Mouse (Mus musculus) gastrocnemius, postnatal 14 days (tissue): Measurements from ENCODE around the gene Rps17. TPM values are rescaled to one million over a fixed set of nuclear protein-coding genes. Genes with fewer than 3 reads are reported as not detected.

Source experiments
- DNase-seq: peaks from one replicate; pipeline ENCODE4 v3.0.0; 2021; ENCODE audit warnings: mixed read lengths
- intact Hi-C: fragments of 180-260 bp; cut with DNase I; formaldehyde crosslinking; loops from one replicate; pipeline ENCODE4 v1.15.1; 2025; ENCODE audit warnings: low total_unique reads
- total RNA-seq, 2 experiments: library from RNA; stranded (reverse); gene quantifications; 2 replicates each; pipeline ENCODE4 v1.2.3; 2021

Rps17 gene
- total RNA-seq, 2 experiments from 2014 or later: 890 to 1,010 TPM

DNA sequence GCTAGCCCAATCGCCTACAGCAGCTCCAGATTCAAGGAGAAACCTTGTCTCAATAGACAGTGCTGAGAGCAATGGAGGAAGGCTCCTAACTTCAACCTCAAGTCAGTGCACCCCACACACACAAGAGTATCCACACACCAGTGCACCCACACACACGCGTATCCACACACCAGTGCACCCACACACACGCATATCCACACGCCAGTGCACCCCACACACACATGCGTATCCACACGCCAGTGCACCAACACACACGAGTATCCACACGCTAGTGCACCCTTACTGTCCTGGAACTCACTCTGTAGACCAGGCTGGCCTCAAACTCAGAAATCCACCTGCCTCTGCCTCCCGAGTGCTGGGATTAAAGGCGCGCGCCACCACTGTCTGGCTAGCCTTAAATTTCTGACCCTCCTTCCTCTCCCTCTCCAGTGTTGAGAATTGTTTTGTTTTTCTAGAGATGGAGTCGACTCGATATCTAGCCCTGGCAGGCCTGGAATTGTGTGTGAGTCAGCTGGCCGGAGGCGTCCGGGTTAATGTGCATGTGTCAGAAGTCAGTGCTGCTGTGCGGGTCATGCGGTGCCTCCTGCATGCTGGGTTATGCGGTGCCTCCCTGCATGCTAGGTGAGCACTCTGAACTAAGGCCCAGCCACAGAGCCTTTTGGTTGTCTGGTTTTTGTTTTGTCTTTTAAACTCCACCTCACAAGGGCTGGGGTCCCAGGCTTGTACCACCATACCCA lies 7.1 kb downstream of the Rps17 start:
- DNase-seq: no peak
- intact Hi-C loops: loop anchor here (5.0 to 10.0 kb wide), 2 partner anchors 131 to 453 kb away; no protein-coding TSS in a partner anchor

DNA sequence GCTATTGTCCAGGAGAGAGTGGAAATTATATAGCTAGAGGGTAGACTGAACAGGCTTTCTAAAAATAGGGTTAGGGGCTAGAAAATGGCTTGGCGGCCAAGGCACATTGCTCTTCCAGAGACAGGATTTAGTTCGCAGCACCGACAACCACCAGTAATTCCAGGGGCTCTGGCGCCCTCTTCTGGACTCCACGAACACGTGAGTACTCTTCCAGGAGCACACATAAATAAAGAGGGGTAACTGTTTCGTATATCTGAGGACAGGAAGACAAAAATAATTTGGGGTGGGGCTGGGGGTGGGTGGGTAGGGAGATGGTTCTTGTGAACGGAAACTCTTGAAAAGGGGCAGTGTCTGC lies 8.6 kb downstream of the Rps17 start:
- intact Hi-C loops: loop anchor here (5.0 to 10.0 kb wide), 2 partner anchors 129 to 452 kb away; no protein-coding TSS in a partner anchor

DNA sequence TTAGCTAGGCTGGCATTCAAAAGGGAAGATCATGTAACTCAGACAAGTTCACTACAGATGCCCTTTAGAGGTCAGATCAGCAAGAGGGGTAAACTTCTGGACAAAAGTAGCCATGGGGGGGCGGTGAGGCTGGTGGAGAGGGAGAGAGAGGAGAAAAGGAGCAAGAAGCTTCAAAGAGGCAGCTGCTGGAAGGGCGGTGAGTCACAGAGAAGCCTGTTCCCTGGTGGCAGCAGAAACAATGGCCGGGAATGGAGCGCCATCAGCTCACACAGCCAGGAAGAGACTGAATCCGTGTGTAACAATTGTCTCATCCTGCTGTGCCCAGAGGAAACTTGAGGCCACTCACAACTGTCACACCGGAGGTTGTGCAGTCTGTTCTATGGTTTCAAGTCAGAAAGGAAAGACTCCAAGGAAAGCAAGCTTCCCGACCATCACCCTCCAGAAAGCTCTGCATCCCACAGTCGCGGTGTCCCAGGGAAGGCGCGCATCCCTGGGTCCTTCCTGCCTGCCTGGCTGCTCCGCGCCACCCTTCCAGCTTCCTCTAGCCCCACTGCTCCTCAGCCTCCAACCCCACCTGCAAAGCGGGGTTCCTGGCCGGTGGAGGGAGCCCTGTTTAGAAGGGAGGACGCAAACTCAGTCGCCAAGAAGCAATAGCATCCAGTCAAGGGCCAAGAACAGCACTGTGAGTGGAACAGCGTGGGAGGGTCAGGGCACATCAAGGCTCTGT lies 9.2 kb downstream of the Rps17 start:
- intact Hi-C loops: loop anchor here (5.0 to 10.0 kb wide), 2 partner anchors 129 to 451 kb away; no protein-coding TSS in a partner anchor
- peak; percentile 43 for DNase-seq

More for the DNA sequence above, 8.6 kb downstream of the Rps17 start:
- peak; percentile 59 for DNase-seq

DNA sequence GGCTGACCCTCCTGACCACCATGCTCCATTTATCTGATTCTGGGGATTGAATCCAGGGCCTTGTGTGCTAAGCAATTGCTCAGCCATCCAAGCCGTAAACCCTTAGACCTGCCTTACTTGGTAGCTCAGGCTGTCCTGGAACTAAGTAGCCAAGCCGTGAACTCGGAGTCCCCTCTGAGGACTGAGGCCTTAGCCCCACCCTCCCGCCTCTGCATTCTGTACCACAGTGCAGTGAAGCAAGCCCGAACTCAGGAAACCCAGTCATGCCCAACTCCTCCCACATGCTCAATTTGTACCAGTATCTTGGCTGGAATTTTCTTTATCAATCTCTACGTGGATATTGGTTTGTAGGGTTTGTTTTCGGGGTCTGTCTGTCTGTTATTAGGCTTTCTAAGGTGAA lies 13.2 kb downstream of the Rps17 start:
- no peak for DNase-seq
- intact Hi-C loops: loop anchor here (2.0 to 10.0 kb wide), 2 partner anchors 163 to 447 kb away; no protein-coding TSS in a partner anchor

DNA sequence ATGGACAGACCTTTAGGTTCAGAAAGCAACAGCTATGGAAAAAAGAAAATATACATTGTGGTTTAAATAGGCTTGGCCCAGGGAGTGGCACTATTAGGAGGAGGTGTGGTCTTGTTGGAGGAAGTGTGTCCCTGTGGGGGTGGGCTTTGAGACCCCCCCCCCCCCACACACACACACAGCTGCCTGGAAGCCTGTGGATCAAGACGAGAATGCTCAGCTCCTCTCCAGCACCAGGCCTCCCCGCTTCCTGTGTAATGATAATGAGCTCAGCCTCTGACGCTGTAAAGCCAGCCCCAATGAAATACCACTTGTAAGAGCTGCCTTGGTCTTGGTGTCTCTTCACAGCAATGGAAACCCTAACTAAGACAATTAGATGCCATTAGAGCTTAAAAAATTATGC lies 14.3 kb downstream of the Rps17 start:
- intact Hi-C loops: loop anchor here (10.0 kb wide), 1 partner anchor 446 kb away; no protein-coding TSS in a partner anchor
- no peak for DNase-seq

DNA sequence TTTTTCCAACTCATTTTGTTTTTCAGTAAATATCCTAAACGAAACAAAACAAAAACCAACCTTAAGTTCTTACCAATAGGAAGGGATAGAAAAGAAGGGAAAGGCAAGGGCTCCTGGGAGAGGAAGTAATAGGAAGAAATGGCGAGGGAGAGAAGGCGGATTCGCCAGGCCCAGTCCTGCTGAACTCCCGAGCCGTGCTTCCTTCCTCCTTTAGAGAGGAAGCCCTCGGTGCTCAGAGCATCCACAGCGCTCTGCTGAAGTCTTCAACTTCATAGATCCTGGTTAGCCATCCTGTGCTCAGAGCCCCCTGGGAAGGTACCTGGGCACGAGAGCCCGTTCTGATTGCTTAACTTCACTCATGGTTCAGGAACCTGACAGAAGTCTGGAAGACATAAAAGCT lies 17.4 kb downstream of the Rps17 start:
- intact Hi-C loops: no loop called here
- DNase-seq: no peak

DNA sequence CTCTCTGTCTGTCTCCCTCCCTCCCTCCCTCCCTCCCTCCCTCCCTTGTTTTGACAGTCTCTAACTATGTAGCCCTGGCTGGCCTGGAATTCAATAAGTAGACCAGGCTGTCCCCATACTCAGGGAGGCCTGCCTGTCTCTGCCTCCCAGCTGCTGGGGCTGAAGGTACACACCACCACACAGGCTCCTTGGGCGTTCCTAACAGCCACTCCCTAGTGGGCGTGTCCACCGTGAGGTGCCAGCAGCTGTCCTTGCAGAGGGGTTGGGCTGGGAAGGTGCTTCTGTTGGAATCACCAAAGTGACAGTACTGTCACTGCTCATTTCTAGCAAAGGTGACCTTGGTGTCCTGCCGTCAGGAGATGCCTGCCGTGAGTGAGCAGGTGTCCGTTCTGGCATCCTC lies 18.2 kb downstream of the Rps17 start:
- intact Hi-C loops: no loop called here
- DNase-seq: no peak

DNA sequence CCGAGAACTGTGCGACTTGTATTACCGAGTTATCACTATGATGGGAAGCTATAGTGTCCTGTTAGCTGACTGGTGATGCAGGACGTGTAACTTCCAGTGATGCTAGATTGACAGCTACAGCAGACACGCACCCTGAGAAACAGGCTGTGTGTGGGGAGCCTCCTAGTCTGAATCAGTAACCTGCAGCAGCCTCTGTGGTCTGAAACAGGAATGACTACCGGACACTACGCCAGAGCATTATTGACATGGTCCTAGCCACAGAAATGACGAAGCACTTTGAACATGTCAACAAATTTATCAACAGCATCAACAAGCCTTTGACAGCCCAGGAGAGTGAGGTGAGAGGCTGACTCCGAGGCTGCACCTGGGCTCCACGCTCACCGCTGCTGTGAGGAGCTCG lies 19.0 kb downstream of the Rps17 start:
- DNase-seq: no peak
- intact Hi-C loops: no loop called here

DNA sequence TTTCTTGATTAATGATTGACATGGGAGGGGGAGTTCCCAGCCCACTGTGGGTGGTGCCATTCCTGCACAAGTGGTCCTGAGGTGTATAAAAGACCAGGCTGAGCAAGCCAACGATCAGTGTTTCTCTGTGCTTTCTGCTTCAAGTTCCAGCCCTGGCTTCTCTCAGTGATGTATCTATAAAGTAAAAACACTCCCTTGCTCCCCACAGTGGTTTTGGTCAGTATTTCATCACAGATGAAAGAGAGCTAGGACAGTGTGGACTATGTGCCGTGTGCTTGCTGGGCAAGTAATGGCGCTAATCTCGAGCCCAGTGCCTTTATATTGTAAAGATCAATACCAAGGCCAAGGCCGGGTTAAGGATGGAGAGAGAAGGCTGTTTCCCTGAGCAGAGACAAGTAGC lies 23.3 kb downstream of the Rps17 start:
- intact Hi-C loops: no loop called here
- no peak for DNase-seq

DNA sequence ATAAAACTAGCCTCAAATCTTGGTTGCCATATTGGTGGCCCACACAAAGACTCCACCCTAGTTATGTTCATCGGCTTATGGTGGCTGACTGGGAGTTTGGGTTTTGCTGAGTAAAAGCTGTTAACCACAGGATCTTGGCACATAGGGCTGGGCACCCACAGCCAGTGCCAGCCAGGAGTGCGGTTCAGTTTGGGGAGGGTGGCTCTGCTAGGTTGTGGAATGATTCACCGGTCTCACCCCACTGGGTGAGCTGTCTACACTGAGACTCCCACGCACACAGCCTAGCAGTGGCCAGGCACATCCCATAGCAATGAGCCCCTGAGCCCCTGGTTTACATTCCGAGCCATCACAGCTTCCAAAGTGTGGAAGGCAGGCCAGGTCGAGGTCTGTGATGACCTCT lies 25.3 kb downstream of the Rps17 start:
- DNase-seq: no peak
- intact Hi-C loops: no loop called here

DNA sequence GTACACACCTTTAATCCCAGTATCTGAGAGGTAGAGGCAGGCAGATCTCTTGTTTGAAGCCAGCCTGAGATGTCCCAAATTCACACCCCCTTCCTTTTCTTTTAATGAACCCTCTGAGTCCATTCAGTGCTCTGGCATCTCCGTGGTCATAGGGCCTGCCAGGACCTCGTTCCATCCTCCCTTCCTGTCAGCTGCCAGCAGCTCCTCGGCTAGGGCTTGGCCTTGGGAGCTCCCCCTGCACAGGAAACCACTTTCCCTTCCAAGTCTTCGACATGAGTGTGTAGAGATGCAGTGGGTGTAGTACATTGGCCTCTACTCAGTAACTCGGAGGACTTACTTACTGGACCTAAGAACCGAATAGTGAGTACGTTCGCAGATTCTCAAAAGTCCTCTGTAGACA lies 29.5 kb downstream of the Rps17 start:
- DNase-seq: no peak
- intact Hi-C loops: no loop called here

DNA sequence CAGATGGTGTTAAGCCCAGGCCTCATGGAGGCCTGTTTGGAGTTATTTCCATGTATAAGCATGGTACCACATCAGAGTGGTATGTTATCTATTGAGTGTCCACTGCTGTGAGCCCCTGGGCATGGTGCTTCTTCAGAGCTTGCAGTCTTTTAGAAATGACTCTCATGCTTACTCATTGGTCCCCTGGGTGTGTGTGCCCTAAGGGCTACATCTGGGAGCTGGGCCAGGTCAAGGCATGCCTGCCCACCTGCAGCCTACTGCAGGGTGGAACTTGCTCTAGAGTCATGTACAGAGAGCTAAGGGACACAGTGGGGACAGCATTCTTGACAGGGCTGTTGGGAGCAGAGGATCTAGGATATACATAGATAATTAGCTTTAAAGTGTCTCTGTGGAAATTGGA lies 33.5 kb downstream of the Rps17 start:
- intact Hi-C loops: no loop called here
- no peak for DNase-seq

DNA sequence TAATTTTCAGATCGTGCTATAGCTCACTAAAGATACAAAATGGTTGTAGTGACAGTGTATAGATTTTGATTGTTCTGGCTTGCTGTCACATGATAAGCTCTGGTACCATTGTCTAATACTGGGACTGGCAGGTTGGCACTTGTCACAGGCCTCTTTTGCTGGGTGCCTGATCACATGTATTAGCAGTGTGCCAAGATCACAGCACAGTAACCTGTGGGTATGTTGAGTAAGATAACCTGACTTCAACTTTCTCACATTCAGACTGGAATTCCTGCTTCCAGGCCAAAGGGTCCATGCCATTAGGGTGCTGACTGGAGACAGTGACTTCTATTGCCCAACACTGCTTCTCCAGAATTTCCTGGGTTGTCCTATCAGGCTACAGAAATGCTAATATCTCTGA lies 33.9 kb downstream of the Rps17 start:
- DNase-seq: no peak
- intact Hi-C loops: no loop called here

DNA sequence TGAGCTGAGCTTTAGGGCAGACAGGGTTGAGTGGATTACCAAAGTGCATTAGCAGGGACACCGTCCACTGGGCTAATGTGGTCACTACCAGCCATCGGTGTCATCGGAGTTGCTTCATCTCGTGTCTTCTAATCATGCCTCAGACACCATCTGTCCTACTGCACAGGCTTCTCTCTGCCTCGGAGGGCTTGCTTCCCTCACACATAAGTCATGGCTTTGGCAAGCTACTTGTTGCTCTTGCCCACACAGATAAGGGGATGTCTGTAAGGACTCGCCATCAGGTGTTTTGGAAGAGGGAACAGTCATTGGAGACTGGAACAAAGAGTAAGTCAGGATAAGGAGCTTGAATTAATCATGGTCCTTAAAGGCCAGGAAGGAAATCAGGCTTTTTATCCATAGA lies 35.8 kb downstream of the Rps17 start:
- intact Hi-C loops: loop anchor here (5.0 kb wide), 1 partner anchor 97 kb away; the partner anchor contains the start of gene Pde8a
- DNase-seq: no peak

DNA sequence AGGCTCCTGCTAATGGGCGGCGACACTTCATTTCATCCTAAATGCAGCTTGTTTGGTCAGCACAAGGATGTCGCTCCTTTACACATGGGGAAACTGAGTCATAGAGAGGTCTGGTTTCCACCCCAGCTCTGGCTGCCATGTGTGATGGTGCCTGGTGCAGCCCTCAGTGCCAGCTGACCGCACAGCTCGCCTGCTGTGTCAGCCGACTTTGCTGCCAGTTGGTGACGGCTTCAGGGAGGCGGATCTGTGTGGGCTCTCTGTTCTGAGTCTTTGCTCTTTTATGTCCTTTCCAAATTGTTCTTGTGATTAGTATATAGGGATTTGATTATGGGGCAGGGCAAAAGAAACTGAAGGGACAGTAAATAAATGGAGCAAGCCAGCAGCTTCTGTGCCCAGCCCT lies 37.3 kb downstream of the Rps17 start:
- intact Hi-C loops: loop anchor here (5.0 kb wide), 1 partner anchor 95 kb away; the partner anchor contains the start of gene Pde8a
- no peak for DNase-seq

DNA sequence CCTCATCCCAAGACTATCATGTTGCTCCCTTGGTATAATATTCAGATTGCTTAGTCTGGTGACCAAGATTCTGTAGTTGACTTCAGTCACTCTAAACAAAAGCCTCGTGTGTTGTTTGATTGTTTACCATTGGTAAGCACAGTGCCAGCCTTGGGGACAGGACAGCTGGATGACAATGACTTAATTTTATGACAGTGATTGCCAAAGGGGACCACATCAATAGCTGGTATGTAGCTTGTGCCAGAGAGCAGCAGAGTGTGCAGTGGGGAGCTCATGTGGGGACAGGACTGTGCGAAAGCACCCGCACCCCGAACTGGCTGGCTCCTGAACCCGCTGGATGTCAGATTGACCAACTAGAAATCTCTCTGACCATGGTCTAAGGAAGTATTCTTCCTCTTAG lies 40.4 kb downstream of the Rps17 start:
- intact Hi-C loops: loop anchor here (5.0 kb wide), 2 partner anchors 42 to 92 kb away; partner anchors contain the start of gene Pde8a
- DNase-seq: no peak

DNA sequence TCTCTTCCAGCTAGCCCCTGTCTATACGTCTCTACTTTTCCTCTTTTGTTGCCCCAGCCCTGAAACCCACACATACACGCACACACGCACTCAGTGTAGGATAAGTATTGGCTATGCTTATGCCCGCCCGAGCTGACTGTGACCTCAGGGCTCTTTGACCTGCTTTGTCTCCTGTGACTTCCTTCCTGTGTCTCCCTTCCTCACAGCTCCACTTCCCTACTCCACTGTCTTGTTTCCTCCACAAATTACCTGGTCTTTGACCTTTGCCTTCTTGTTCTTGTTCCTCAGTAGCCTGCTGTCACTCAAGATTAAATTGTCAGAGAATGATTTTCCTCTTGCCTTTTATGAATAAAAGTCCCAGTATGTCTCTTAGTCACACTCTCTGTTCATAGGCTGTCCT lies 41.0 kb downstream of the Rps17 start:
- DNase-seq: no peak
- intact Hi-C loops: loop anchor here (5.0 kb wide), 1 partner anchor 42 kb away; no protein-coding TSS in a partner anchor

DNA sequence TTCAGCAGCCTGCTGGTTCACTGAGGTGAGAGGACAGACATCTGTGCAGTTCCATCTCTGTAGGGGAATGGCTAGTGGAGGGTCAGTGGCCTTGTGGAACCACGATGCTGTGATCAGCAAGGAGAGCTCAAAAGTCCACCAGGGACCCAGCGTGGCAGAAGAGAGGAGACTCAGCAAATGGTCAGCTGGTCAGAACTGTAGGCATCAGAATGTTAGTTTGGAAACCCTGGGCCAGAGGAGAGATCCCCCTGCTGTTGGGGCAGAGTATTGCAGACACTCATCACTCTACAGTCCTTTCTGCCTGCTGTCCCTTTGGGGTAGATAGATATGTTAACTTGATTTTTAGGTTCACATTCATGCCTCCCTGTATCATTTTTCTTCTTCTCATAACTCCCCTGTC lies 41.4 kb downstream of the Rps17 start:
- no peak for DNase-seq
- intact Hi-C loops: loop anchor here (5.0 kb wide), 1 partner anchor 41 kb away; no protein-coding TSS in a partner anchor

DNA sequence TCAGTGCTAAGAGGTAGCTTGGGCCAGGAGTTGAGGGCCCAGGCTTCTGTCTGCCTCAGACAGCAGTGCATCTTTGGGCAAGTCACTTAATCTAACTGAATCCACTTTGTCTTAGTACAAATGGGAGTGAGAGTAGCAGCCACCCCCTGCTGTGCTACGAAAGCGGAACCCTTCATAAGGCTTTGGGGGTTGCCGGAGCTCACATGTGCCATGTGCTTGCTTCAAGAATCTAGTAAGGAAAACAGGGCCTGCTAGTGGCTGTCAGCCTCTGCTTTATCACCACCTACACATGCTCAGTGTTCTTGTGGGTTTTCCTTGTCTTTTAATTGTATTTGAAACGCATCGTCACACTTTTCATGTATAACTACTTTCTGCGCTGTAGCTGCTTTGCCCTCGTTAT lies 43.7 kb downstream of the Rps17 start:
- DNase-seq: no peak
- intact Hi-C loops: loop anchor here (5.0 kb wide), 1 partner anchor 39 kb away; no protein-coding TSS in a partner anchor

DNA sequence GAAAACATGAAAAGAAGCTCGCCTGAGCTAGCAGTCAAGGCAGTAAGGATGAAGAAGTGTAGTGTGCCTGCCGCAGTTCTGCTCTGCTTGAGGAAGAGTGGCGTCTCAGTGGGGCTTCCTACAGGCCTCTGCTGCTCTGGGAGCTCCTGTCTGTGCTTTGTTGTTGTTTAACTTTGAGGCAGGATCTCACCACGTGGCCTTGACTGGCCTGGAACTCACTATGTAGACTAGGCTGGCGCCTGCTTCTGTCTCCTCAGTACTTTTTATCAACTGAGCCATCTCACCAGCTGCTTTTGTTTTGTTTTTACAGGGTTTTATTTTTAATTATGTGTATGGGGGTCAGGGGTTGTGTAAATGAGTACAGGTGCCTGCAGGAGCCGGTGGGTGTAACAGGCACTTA lies 46.8 kb downstream of the Rps17 start:
- DNase-seq: no peak
- intact Hi-C loops: no loop called here

DNA sequence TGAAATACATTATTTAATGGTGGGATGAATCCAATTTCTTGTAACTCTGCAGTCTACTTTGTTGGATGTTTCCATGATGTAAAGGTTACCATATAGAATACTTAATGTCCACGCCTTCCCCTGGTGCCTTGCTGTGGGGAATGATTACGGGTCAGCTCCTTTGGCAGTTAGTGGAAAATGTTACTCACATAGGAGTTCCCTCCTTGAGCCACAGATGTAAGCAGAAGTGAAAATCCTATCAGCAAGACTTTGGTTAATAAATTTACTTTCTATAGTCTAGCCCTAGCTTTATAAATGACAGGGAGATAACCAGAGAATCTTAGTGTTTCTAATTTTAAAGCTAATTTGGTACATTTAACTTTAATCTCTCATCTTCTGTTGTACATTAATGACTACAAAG lies 49.9 kb downstream of the Rps17 start:
- no peak for DNase-seq
- intact Hi-C loops: no loop called here
